Mouse (Mus musculus) layer of hippocampus, adult 9-11 months (tissue): ENCODE measurements at regions not wholly inside any gene's neighbourhood (a gene's known extent, or its start where the extent isn't known, plus 50 kb on each side); places are given as distances from the start of the nearest gene placed in this dataset.

Experiments
- DNase-seq: peaks from one replicate; pipeline ENCODE4 v3.0.0; 2022

DNA sequence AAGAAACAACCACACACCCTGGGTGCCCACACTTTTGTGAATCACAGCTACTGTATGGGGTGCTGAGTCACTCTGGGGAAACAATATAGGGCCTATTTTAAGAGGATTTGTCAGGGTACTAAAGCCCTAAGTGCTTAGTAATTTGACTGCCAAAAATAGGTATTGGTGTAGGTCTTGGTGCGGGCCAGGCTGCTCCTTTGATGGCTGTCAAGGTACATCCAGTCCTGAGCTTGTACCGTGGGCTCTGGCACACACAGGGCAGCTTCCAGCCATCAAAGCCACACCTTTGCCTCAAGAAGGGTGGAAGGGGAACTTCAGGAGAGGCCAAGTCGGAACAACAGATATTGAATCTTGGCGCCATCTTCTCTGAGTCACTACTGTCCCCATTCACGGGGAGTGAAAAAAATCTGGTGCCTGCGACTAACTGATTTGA is 64.2 kb upstream of the Dlg1 start:
- DNase-seq: peak; percentile 34

- no peak for DNase-seq
Observed at GRCm38 (mm10) chr16:31601278-31601677, 62.0 kb upstream of the Dlg1 start.

- DNase-seq: peak; percentile 62
Observed at GRCm38 (mm10) chr16:31603185-31603584, 60.1 kb upstream of the Dlg1 start.

- DNase-seq: no peak
Observed at GRCm38 (mm10) chr16:31606389-31607177, 56.7 kb upstream of the Dlg1 start.

DNA sequence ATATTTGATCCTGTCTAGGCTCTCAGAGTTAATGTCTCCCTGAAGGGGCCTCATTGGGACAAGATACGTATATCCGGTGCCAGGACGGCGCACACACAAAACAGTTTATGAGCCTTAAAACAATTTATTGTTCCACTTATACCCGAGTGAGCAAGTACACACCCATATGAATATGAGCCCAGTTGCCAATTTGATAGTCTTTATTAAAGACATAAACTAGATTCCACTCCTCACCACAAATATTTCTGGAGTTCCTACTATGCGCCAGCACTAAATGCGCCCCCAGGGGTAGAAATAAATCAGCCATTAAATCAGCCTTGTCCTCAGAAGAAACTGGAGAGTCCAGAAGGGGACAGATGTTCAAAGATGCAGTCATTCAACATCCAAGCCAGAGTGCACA is 54.3 kb upstream of the Dlg1 start:
- no peak for DNase-seq

DNA sequence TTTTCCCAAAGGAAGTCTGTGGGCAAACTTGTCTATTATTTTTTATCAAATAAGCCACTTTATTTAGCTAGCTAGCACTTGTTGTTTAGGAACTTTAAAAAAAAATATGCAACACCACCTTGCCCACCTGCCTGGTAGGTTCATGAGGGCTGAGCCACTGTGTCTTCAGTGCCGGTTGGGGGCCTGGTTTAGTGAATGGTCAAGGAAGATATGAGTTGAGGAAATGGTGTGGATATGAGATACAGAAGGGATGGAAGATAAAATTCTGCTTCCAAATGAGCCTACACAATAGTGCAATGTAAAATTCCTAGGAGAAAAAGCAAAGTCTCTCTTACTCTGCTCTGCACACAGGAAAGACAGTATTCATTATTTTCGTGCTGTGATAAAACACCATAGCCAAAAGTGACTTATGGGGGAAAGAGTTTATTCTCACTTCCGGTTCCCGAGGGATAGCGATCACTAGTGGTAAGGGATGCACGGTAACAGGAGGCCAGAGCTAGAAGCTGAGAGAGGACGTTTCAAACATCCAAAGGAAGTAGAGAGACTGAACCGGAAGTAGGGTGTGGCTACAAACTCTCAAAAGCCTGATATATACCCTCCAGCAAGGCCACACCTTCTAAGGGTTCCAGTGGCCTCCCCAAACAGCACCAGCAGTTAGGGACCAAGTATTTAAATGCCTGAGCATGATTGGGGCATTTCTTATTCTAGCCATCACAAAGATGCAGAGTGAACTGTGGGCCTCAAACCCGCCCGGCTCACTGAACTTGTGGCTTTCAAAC is 53.7 kb upstream of the Dlg1 start:
- DNase-seq: no peak
